Mouse (Mus musculus) limb, embryonic 12.5 days (tissue): ENCODE measurements around the gene Chpt1. TPM values are rescaled to one million over a fixed set of nuclear protein-coding genes. Genes with fewer than 3 reads are reported as not detected.
"Not testable (repeated sequence)": the region's sequence is repeated elsewhere in the genome, so short reads cannot be mapped to it uniquely, and the experiment has no call there.

Experiments
- ATAC-seq: fragments of 200-750 bp; cut with Nextera tagmentation; 2 replicates; pipeline ENCODE4 v1.8.0; 2017; ENCODE audit warnings: low read depth, moderate TSS enrichment; ENCODE audit not compliant: insufficient number of reproducible peaks, insufficient read depth, low FRiP score, low TSS enrichment
- H3K27ac ChIP-seq: fragments of 300-500 bp; sonication (generic); 2 replicates; pipeline ENCODE4 v1.5.1; 2016; ENCODE audit warnings: mild to moderate bottlenecking, moderate library complexity
- H3K27me3 ChIP-seq: fragments of 300-500 bp; sonication (generic); 2 replicates; pipeline ENCODE4 v1.6.1; 2016; ENCODE audit warnings: mild to moderate bottlenecking, moderate library complexity
- H3K36me3 ChIP-seq: fragments of 300-500 bp; sonication (generic); 2 replicates; pipeline ENCODE4 v1.6.1; 2016; ENCODE audit warnings: mild to moderate bottlenecking, moderate library complexity
- H3K4me1 ChIP-seq: fragments of 300-500 bp; sonication (generic); replicated peaks from 2 replicates; pipeline ENCODE4 v1.6.1; 2016
- H3K4me2 ChIP-seq: fragments of 300-500 bp; sonication (generic); 2 replicates; pipeline ENCODE4 v1.6.1; 2016; ENCODE audit warnings: mild to moderate bottlenecking, moderate library complexity
- H3K4me3 ChIP-seq: fragments of 300-500 bp; sonication (generic); replicated peaks from 2 replicates; pipeline ENCODE4 v1.5.1; 2016; ENCODE audit warnings: mild to moderate bottlenecking
- H3K9ac ChIP-seq: fragments of 300-500 bp; sonication (generic); replicated peaks from 2 replicates; pipeline ENCODE4 v1.6.1; 2016; ENCODE audit warnings: mild to moderate bottlenecking, moderate library complexity
- H3K9me3 ChIP-seq: fragments of 300-500 bp; sonication (generic); 2 replicates; pipeline ENCODE4 v1.6.1; 2016; ENCODE audit warnings: mild to moderate bottlenecking, moderate library complexity
- WGBS: fragments of 180-500 bp; shearing (Covaris S2); methylation state at CpG from one replicate; pipeline ENCODE4 v1.1.7; 2016; 5-methylcytosine and 5-hydroxymethylcytosine counted together
- polyA plus RNA-seq: library from polyadenylated mRNA; unstranded; fragments of >200 nt; fragmentation: Nextera tagmentation; extraction: Ambion mirVana; gene quantifications from 2 replicates; pipeline ENCODE4 v1.2.1, GENCODE M21; 2016

Gene Chpt1
- polyA plus RNA-seq, 1 experiment from 2014 or later = 34.9 TPM

GRCm38 (mm10) chr10:88494959-88495587 lies 8.8 kb downstream of the Chpt1 start:
- 76% methylated on average over 4 of the region's 4 CpGs for WGBS
- Histone ChIP-seq H3K4me2 (no peak overlapping the region), H3K27ac (no peak overlapping the region), H3K4me3 (no peak overlapping the region), H3K36me3 (no peaks in the 10 kb centered on the region), H3K27me3 (no peaks in the 10 kb centered on the region), H3K9ac (no peak overlapping the region), H3K4me1 (peaks cover 18% of the 10 kb centered on the region), H3K9me3 (no peaks in the 10 kb centered on the region)
- no peak for ATAC-seq

- Histone ChIP-seq H3K4me1 (peaks cover 18% of the 10 kb centered on the region), H3K9ac (no peak overlapping the region), H3K27ac (no peak overlapping the region), H3K36me3 (no peaks in the 10 kb centered on the region), H3K4me3 (no peak overlapping the region), H3K4me2 (no peak overlapping the region), H3K27me3 (no peaks in the 10 kb centered on the region), H3K9me3 (no peaks in the 10 kb centered on the region)
- WGBS = 82% methylated on average over 8 of the region's 8 CpGs
- ATAC-seq = no peak
These were observed 11.2 kb downstream of the Chpt1 start for GRCm38 (mm10) chr10:88492658-88493057.

- Histone ChIP-seq H3K9me3 (no peaks in the 10 kb centered on the region), H3K4me2 (no peak overlapping the region), H3K4me3 (no peak overlapping the region), H3K4me1 (peaks cover 11% of the 10 kb centered on the region), H3K36me3 (no peaks in the 10 kb centered on the region), H3K9ac (no peak overlapping the region), H3K27me3 (no peaks in the 10 kb centered on the region), H3K27ac (no peak overlapping the region)
- ATAC-seq = no peak
- WGBS = 66% methylated on average over 7 of the region's 7 CpGs
These were observed 12.2 kb downstream of the Chpt1 start for GRCm38 (mm10) chr10:88491632-88492031.

GRCm38 (mm10) chr10:88488629-88489028 lies 15.2 kb downstream of the Chpt1 start:
- no peak overlapping the region for H3K27ac ChIP-seq
- H3K4me1 ChIP-seq = 0 out of 2 replicates have a peak, but pooled peaks cover 2% of the 10 kb centered on the region
- no peaks in the 10 kb centered on the region for H3K27me3 ChIP-seq
- no peak overlapping the region for H3K4me3 ChIP-seq
- 87% methylated on average over 5 of the region's 5 CpGs for WGBS
- H3K4me2 ChIP-seq = no peak overlapping the region
- peaks cover 15% of the 10 kb centered on the region for H3K36me3 ChIP-seq
- no peak for ATAC-seq
- H3K9ac ChIP-seq = no peak overlapping the region
- H3K9me3 ChIP-seq = no peaks in the 10 kb centered on the region

GRCm38 (mm10) chr10:88482866-88483265 lies 21.0 kb downstream of the Chpt1 start:
- H3K4me1 ChIP-seq, H3K4me2 ChIP-seq, H3K27ac ChIP-seq, ATAC-seq, H3K4me3 ChIP-seq, H3K9me3 ChIP-seq, H3K9ac ChIP-seq, H3K27me3 ChIP-seq: not testable (repeated sequence)
- WGBS = 83% methylated on average over 10 of the region's 10 CpGs
- H3K36me3 ChIP-seq = peaks cover 15% of the 10 kb centered on the region

- H3K4me3 ChIP-seq = no peak overlapping the region
- 0 out of 2 replicates have a peak, but pooled peaks cover 3% of the 10 kb centered on the region for H3K4me1 ChIP-seq
- no peak overlapping the region for H3K27ac ChIP-seq
- no peaks in the 10 kb centered on the region for H3K27me3 ChIP-seq
- H3K4me2 ChIP-seq = no peak overlapping the region
- 75% methylated on average over 18 of the region's 18 CpGs for WGBS
- H3K9me3 ChIP-seq = no peaks in the 10 kb centered on the region
- no peaks in the 10 kb centered on the region for H3K36me3 ChIP-seq
- no peak overlapping the region for H3K9ac ChIP-seq
- no peak for ATAC-seq
These were observed 43.6 kb downstream of the Chpt1 start for GRCm38 (mm10) chr10:88460122-88460820.

GRCm38 (mm10) chr10:88459502-88459992 lies 44.3 kb downstream of the Chpt1 start, which contains the start of gene Sycp3:
TSS of gene Sycp3 (plus strand) at chr10:88459569.
- no peaks in the 10 kb centered on the region for H3K36me3 ChIP-seq
- H3K9ac ChIP-seq = no peak within 1 kb of the TSS
- no peak within 1 kb of the TSS for H3K4me3 ChIP-seq
- H3K4me1 ChIP-seq = 0 out of 2 replicates have a peak, but pooled peaks cover 3% of the 10 kb centered on the region
- H3K4me2 ChIP-seq = no peak within 1 kb of the TSS
- 81% methylated on average over 33 of the region's 33 CpGs for WGBS
- H3K27ac ChIP-seq = no peak within 1 kb of the TSS
- no peaks in the 10 kb centered on the region for H3K9me3 ChIP-seq
- ATAC-seq = no peak
- no peaks in the 10 kb centered on the region for H3K27me3 ChIP-seq

- Histone ChIP-seq H3K27ac (no peak overlapping the region), H3K36me3 (no peaks in the 10 kb centered on the region), H3K27me3 (no peaks in the 10 kb centered on the region), H3K9me3 (no peaks in the 10 kb centered on the region), H3K4me3 (no peak overlapping the region), H3K4me1 (0 out of 2 replicates have a peak, but pooled peaks cover 3% of the 10 kb centered on the region), H3K9ac (no peak overlapping the region), H3K4me2 (0 out of 2 replicates have a peak overlapping the region, but pooled peaks have one; percentile 1)
- no peak for ATAC-seq
- 33% methylated on average over 6 of the region's 6 CpGs for whole genome bisulfite sequencing
These were observed 46.1 kb downstream of the Chpt1 start for GRCm38 (mm10) chr10:88457816-88458215.

- H3K9me3 ChIP-seq = no peaks in the 10 kb centered on the region
- H3K4me1 ChIP-seq = no peaks in the 10 kb centered on the region
- WGBS = 87% methylated on average over 6 of the region's 6 CpGs
- H3K27ac ChIP-seq = no peak overlapping the region
- no peaks in the 10 kb centered on the region for H3K36me3 ChIP-seq
- ATAC-seq = no peak
- no peak overlapping the region for H3K4me3 ChIP-seq
- no peak overlapping the region for H3K4me2 ChIP-seq
- H3K9ac ChIP-seq = no peak overlapping the region
- H3K27me3 ChIP-seq = no peaks in the 10 kb centered on the region
These were observed 51.9 kb downstream of the Chpt1 start for GRCm38 (mm10) chr10:88451990-88452389.

GRCm38 (mm10) chr10:88451221-88451620 lies 52.7 kb downstream of the Chpt1 start:
- H3K4me1 ChIP-seq = no peaks in the 10 kb centered on the region
- no peak overlapping the region for H3K9ac ChIP-seq
- no peaks in the 10 kb centered on the region for H3K36me3 ChIP-seq
- 82% methylated on average over 2 of the region's 2 CpGs for WGBS
- H3K27ac ChIP-seq = no peak overlapping the region
- H3K9me3 ChIP-seq = no peaks in the 10 kb centered on the region
- no peak overlapping the region for H3K4me2 ChIP-seq
- H3K27me3 ChIP-seq = no peaks in the 10 kb centered on the region
- no peak overlapping the region for H3K4me3 ChIP-seq
- no peak for ATAC-seq

GRCm38 (mm10) chr10:88441224-88441623 lies 62.6 kb downstream of the Chpt1 start:
- no peak for ATAC-seq
- H3K4me2 ChIP-seq = no peak overlapping the region
- H3K4me3 ChIP-seq = no peak overlapping the region
- no peaks in the 10 kb centered on the region for H3K27me3 ChIP-seq
- peaks cover 30% of the 10 kb centered on the region; the same call in 1 of the 2 replicates for H3K36me3 ChIP-seq
- H3K9ac ChIP-seq = no peak overlapping the region
- no peaks in the 10 kb centered on the region for H3K9me3 ChIP-seq
- H3K27ac ChIP-seq = no peak overlapping the region
- WGBS = 84% methylated on average over 6 of the region's 6 CpGs
- H3K4me1 ChIP-seq = no peaks in the 10 kb centered on the region
